Mouse (Mus musculus): ENCODE measurements at regions not wholly inside any gene's neighbourhood (a gene's known extent, or its start where the extent isn't known, plus 50 kb on each side); places are given as distances from the start of the nearest gene placed in this dataset.

DNA sequence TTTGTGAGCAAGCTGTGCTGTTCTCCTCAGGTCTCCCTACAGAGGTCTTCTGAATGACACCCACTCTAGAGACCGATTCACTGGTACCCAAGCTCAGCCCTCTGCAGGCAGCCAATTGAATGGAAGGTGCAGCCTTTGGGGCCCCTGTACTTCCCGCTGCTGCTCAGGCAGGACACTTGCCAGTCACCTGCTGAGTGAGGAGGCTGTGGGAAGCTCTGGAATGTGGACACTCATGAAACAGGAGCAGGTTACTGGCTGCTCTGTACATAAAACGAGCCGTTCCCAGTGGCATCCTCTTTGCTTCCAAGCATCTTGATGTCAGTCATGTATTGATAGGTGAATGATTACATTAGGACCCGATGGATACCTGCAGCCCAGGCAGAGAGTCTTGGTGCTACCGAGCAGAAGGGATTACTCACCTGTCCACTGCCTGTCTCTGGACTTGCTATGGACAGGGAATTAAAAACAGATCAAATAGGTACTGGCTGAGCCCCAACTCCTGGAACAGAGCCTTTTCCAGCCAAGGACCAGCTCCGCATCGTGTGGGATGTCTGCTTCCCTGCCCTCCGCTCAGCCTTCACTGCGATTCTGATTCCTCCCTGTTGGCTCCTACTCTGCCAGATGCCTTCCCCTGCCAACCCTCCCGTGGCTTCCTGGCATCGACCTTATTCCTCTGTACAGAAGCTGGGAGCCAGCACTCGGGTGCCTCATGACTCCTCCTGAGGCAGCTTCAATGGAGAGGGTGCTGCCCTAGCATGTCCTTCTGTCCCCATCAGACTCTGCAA lies 593.2 kb downstream of the Tbc1d22a start:
- TF ChIP-seq TAL1 (IDR thresholded peaks at IDR 0.05; ENCODE audit: low read length) (no peak), GATA1 (IDR thresholded peaks at IDR 0.05; ENCODE audit: low read length) (no peak)
